Mouse (Mus musculus): ENCODE measurements around the gene Tns3.

DNA sequence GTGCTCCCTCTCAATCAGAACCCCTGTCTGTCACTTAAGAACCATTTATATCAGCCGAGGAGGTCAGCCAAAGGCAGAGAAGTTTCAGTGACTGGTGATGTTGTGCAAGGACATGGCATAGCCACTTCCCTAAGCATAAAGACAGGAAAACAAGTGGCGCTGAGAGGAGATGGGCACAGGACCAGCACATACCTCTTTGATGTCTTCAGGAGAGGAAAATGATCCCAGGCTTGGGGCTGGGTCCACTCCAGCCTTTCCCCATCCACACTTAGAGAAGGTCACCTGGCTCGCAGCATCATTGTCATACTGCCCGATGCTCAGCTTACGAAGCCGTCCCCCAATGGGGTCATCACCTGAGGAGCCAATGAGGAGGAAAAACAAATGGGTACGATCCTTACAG is 185.0 kb downstream of the Tns3 start:
- TF ChIP-seq CTCF (IDR thresholded peaks at IDR 0.05; ENCODE audit: borderline replicate concordance, control insufficient read depth, extremely low read depth, insufficient read depth, low read length, poor library complexity) (no peak), POLR2A (IDR thresholded peaks at IDR 0.05; ENCODE audit: control insufficient read depth, extremely low read depth, insufficient read depth, low read length, poor library complexity) (no peak)

All from thymus, adult 2 months (tissue).